Mouse (Mus musculus) gastrocnemius, postnatal 25 days (tissue): ENCODE data around the gene Olfr1184. TPM values are rescaled to one million over a fixed set of nuclear protein-coding genes. Genes with fewer than 3 reads are reported as not detected.
"Not testable (repeated sequence)": the region's sequence is repeated elsewhere in the genome, so short reads cannot be mapped to it uniquely, and the experiment has no call there.

Experiments
- DNase-seq: peaks from one replicate; pipeline ENCODE4 v3.0.0; 2022
- long read RNA-seq, 2 experiments: library from polyadenylated mRNA; stranded (forward); transcript quantifications; one replicate each; pipeline ENCODE4 v2.0.0; 2021
- total RNA-seq, 2 experiments: library from RNA; stranded (reverse); gene quantifications; 1 replicate in 1 of 2; 2 replicates in 1 of 2; pipeline ENCODE4 v1.2.3; 2021

The Olfr1184 gene
- not detected for total RNA-seq
- long read RNA-seq, experiment 1 = 0 reads
- long read RNA-seq, experiment 2 = 0 reads

DNA sequence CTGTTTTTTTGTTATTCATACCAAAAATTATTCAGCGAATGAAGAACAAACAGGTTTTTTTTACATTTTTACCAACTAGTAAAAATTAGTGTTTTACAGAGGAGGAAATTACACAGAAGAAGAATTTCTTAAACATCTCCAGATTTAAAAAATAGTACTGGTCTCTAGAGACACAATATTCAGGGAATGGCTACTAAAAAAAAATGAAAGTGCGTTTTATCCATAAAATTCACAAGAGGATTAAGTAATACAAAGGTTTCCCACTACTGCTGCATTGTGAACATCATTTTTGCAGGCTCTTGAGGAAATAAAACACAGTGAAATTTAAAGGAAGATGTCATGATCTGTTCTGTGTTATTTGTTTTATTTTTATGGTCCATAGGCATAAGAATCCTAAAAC, at the start of gene Olfr1184:
Gene Olfr1184, plus strand, starts transcription at position 301 of the 400 bp plus-strand sequence.
- no peak for DNase-seq

DNA sequence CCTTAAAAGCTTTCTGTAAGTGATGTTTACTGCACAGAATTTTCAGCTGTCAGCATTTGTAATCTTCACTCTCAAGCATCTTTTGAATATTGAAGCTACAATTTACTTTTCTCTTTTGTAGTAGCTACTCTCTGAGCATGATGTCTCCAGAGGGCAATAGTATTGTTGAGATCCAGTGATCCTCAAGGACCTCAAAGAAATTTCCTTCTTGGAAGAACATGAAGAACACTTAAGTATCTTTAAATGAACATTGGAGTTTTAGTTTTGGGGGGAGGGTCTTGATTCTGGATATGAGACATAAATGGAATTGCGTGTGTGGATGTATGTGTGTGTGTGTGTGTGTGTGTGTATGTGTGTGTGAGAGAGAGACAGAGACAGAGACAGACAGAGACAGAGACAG, 34.4 kb upstream of the Olfr1184 start, which contains the start of gene Gm13757:
Gene Gm13757, minus strand, starts transcription at position 101 of the 400 bp plus-strand sequence.
- DNase-seq = no peak

DNA sequence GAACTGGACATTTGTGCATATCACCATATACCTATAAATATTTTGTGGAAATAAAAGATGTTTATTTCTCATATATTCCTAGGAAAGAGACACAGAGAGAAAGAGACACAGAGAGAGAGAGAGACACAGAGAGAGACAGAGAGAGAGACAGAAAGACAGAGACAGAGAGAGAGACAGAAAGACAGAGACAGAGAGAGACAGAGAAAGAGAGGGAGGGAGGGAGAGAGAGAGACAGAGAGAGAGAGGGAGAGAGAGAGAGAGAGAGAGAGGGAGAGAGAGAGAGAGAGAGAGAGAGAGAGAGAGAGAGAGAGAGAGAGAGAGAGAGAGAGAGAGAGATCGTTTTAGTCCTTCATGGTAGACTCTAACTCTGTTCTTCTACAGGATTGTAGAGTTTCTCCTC, 28.8 kb upstream of the Olfr1184 start, which contains the start of gene Olfr1183:
Gene Olfr1183, plus strand, starts transcription at position 301 of the 400 bp plus-strand sequence.
- not testable (repeated sequence) for DNase-seq

DNA sequence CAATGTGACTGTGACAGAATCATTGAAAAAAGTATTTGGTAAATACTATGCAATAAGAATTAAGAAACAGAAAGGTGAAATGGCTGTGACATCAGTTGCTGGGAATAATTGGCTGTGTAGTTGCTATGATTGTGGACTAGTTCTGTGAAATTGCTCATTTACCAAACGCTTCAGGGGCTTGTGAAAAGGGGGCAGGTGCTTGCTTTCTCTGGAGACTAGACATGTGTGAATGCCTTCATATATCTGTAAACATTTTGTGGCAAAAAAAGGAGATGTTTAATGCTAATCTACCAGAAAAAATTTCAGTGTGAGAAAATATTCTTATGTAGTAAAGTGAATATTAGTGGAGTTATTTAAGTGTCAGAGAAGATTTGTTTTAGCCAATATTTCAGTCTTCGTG, 9.6 kb downstream of the Olfr1184 start, which contains the start of gene Olfr1185-ps1:
Gene Olfr1185-ps1, plus strand, starts transcription at position 301 of the 400 bp plus-strand sequence.
- DNase-seq = no peak

DNA sequence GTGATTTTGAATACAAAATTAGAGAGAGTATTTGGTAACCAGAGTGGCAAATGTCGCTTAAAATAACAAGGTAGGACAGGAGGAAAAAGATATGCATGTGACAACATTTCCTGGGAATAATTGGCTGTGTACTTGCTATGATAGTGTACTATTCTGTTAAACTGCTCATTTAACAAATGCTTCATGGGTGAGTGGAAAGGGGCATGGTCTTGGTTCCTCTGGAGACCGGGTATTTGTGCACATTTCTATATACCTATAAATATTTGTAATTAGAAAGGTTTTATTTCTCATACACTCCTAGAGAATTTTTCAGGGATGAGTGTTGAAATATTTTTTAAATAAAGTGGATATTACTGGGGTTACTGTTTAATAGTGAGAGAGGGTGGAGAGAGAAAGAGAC, 34.9 kb downstream of the Olfr1184 start, which contains the start of gene Olfr1186:
Gene Olfr1186, plus strand, starts transcription at position 301 of the 400 bp plus-strand sequence.
- no peak for DNase-seq

DNA sequence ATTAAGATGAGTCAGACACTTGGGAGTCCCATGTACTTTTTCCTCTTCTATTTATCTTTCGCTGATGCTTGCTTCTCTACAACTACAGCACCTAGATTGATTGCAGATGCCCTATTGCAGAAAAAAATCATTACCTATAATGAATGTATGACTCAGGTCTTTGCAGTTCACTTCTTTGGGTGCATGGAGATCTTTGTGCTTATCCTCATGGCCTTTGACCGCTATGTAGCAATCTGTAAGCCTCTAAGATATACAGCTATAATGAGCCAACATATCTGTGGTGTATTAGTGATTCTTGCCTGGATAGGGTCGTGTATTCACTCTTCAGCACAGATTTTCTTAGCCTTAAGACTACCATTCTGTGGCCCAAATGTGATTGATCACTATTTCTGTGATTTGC, 42.3 kb downstream of the Olfr1184 start:
- no peak for DNase-seq

Other genes with a start within 250 kb of the Olfr1184 start
- gene Olfr1173, start 203.7 kb upstream of the Olfr1184 start, total RNA-seq = not detected
- not detected for gene Olfr1174-ps, start 168.5 kb upstream of the Olfr1184 start, total RNA-seq
- gene Olfr1175-ps, start 156.4 kb upstream of the Olfr1184 start, total RNA-seq = not detected
- not detected for gene Olfr1176, start 146.9 kb upstream of the Olfr1184 start, total RNA-seq
- gene Olfr1177-ps, start 137.1 kb upstream of the Olfr1184 start, total RNA-seq = not detected
- not detected for gene Olfr1178, start 96.5 kb upstream of the Olfr1184 start, total RNA-seq
- not detected for gene Olfr1179, start 77.1 kb upstream of the Olfr1184 start, total RNA-seq
- not detected for gene Olfr1180, start 64.4 kb upstream of the Olfr1184 start, total RNA-seq
- gene Olfr1181, start 57.4 kb upstream of the Olfr1184 start, total RNA-seq = not detected
- not detected for gene Gm13757, start 34.5 kb upstream of the Olfr1184 start, total RNA-seq
- not detected for gene Olfr1183, start 28.7 kb upstream of the Olfr1184 start, total RNA-seq
- gene Olfr1185-ps1, start 9.7 kb downstream of the Olfr1184 start, total RNA-seq = not detected
- not detected for gene Olfr1186, start 35.0 kb downstream of the Olfr1184 start, total RNA-seq
- not detected for gene Olfr1188, start 73.3 kb downstream of the Olfr1184 start, total RNA-seq
- not detected for gene Olfr1189, start 102.9 kb downstream of the Olfr1184 start, total RNA-seq
- gene Olfr1191-ps1, start 156.9 kb downstream of the Olfr1184 start, total RNA-seq = under 1 TPM in 1 of 2 experiments, not detected in 1; 0.05 TPM
- not detected for gene Olfr1192-ps1, start 164.9 kb downstream of the Olfr1184 start, total RNA-seq
- not detected for gene Olfr1193, start 192.0 kb downstream of the Olfr1184 start, total RNA-seq
- not detected for gene Olfr1195, start 205.6 kb downstream of the Olfr1184 start, total RNA-seq
- not detected for gene Olfr1196, start 221.0 kb downstream of the Olfr1184 start, total RNA-seq
- not detected for gene Olfr1197, start 248.8 kb downstream of the Olfr1184 start, total RNA-seq